Mouse (Mus musculus) cortical plate, adult 2 months (tissue): ENCODE data around the gene Stk24.

Source experiments
- CTCF ChIP-seq: fragments of 200-500 bp; IDR thresholded peaks from 2 replicates; pipeline ENCODE4 v1.5.1; 2011; ENCODE audit warnings: mild to moderate bottlenecking, control low read depth, low read length; ENCODE audit not compliant: insufficient read depth; ENCODE audit errors: extremely low read depth
- POLR2A ChIP-seq: fragments of 200-500 bp; IDR thresholded peaks from 2 replicates; pipeline ENCODE4 v1.6.1; 2011; ENCODE audit warnings: mild to moderate bottlenecking, low read length, control low read depth; ENCODE audit not compliant: insufficient read depth; ENCODE audit errors: extremely low read depth

- TF ChIP-seq CTCF (no peak), POLR2A (no peak)
These were observed 33.2 kb downstream of the Stk24 start for GRCm38 (mm10) chr14:121346654-121347053.
